Mouse (Mus musculus) lung, adult 2 months (tissue): ENCODE measurements around the gene 5730596B20Rik.

Experiments used
- CTCF ChIP-seq: fragments of 200-500 bp; IDR thresholded peaks from 2 replicates; pipeline ENCODE4 v1.5.1; 2011; ENCODE audit warnings: mild to moderate bottlenecking, low read length, control low read depth; ENCODE audit not compliant: insufficient read depth
- POLR2A ChIP-seq: fragments of 200-500 bp; IDR thresholded peaks from 2 replicates; pipeline ENCODE4 v1.6.1; 2011; ENCODE audit warnings: low read depth, mild to moderate bottlenecking, control low read depth, low read length, borderline replicate concordance; ENCODE audit errors: extremely low read depth

GRCm38 (mm10) chr6:52170166-52170897, 7.0 kb upstream of the 5730596B20Rik start:
- TF ChIP-seq CTCF = no peak
- TF ChIP-seq POLR2A = peak; percentile 79; the same call in 1 of the 2 replicates
